Comparison of ENCODE assay signal across 8 mouse cellular contexts in the genomic region with DNA sequence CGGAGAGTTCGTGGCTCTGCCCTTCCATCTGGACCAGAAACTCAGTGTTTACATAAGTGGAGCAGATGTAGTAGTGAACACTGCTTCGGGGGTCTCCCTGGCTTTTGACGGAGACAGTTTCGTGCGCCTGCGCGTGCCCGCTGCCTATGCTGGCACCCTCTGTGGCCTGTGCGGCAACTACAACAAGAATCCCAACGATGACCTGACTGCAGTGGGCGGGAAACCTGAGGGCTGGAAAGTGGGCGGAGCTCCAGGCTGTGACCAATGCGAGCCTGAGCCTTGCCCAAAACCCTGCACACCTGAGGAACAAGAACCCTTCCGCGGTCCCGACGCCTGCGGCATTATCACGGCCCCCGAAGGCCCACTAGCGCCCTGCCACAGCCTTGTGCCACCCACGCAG. TPM values are rescaled to one million over a fixed set of nuclear protein-coding genes. Genes with fewer than 3 reads are reported as not detected.
DNase-seq lines count a peak whose midpoint lies in the region; ATAC-seq and TF ChIP-seq lines count a peak whose summit lies in the region.

No protein-coding gene starts in this region.

- H3K36me3 ChIP-seq in midbrain, embryonic 12.5 days, result no peaks in the 10 kb centered on the region
- H3K36me3 ChIP-seq in thymus, adult 2 months (ENCODE audit: control insufficient read depth, insufficient read depth, low read length), result no peaks in the 10 kb centered on the region

- no peak overlapping the region; the same call in 1 of the 2 replicates for H3K9ac ChIP-seq in midbrain, embryonic 12.5 days (replicated peaks)

- 0 out of 2 replicates have a peak overlapping the region, but pooled peaks have one; percentile 7 for H3K4me3 ChIP-seq in midbrain, embryonic 12.5 days
- H3K4me3 ChIP-seq in thymus, adult 2 months (ENCODE audit: control insufficient read depth, insufficient read depth, low read length), result no peak overlapping the region

- H3K27ac ChIP-seq in midbrain, embryonic 12.5 days (replicated peaks), result no peak overlapping the region
- no peak overlapping the region for H3K27ac ChIP-seq in thymus, adult 2 months (ENCODE audit: control insufficient read depth, insufficient read depth, low read length)

- no peak for ATAC-seq in midbrain, embryonic 12.5 days (ENCODE audit: low FRiP score, low read depth)

- peak overlapping the region; percentile 40 for H3K4me2 ChIP-seq in midbrain, embryonic 12.5 days (replicated peaks)

- TF ChIP-seq CTCF in thymus, adult 2 months (IDR thresholded peaks at IDR 0.05; ENCODE audit: borderline replicate concordance, control insufficient read depth, extremely low read depth, insufficient read depth, low read length, poor library complexity), result no peak

- 0 out of 2 replicates have a peak, but pooled peaks cover 3% of the 10 kb centered on the region for H3K9me3 ChIP-seq in midbrain, embryonic 12.5 days

- DNase-seq in urinary bladder, postnatal 14 days (ENCODE audit: low spot score), result peak; percentile 62
- DNase-seq in urinary bladder, adult 2 months (ENCODE audit: low spot score), result no peak
- DNase-seq in forelimb bud, embryonic 11.5 days (ENCODE audit: low read depth, low spot score), result peak; percentile 52
- DNase-seq in kidney, postnatal 14 days, result peak; percentile 69
- DNase-seq in yolk sac, embryonic 10.5 days (ENCODE audit: low spot score), result no peak
- DNase-seq in left cerebral cortex, adult 11 months (ENCODE audit: low spot score), result no peak
- no peak for DNase-seq in thymus, adult 2 months

- WGBS in midbrain, embryonic 12.5 days, result 8% methylated on average over 23 of the region's 23 CpGs
- WGBS in thymus, adult 2 months, result 9% methylated on average over 23 of the region's 23 CpGs

- peaks cover 16% of the 10 kb centered on the region for H3K27me3 ChIP-seq in midbrain, embryonic 12.5 days
- H3K27me3 ChIP-seq in thymus, adult 2 months (ENCODE audit: control insufficient read depth, insufficient read depth, low read length), result no peaks in the 10 kb centered on the region

- no peak for TF ChIP-seq POLR2A in thymus, adult 2 months (IDR thresholded peaks at IDR 0.05; ENCODE audit: control insufficient read depth, extremely low read depth, insufficient read depth, low read length, poor library complexity)

- H3K4me1 ChIP-seq in midbrain, embryonic 12.5 days, result no peaks in the 10 kb centered on the region
- no peaks in the 10 kb centered on the region for H3K4me1 ChIP-seq in thymus, adult 2 months (replicated peaks; ENCODE audit: control insufficient read depth, insufficient read depth, low read length)

RNA-seq across cellular contexts. Expression of a gene that starts 24.6 kb away (rescaled TPM):
- polyA plus RNA-seq in urinary bladder, adult 2 months (2012; rRNA removed), result 0.01 TPM in 1 of 2 replicates, not detected in the other
- polyA plus RNA-seq in midbrain, embryonic 12.5 days (2016; fragmentation: Nextera tagmentation; extraction: Ambion mirVana), result 0.10 and 0.13 TPM in 2 replicates
- 0.99 and 1.0 TPM in 2 replicates for polyA plus RNA-seq in thymus, adult 2 months (2012; rRNA removed)

RNA-seq across cellular contexts. Expression of a gene that starts 33.6 kb away (rescaled TPM):
- 1.3 TPM in 2 replicates for polyA plus RNA-seq in urinary bladder, adult 2 months (2012; rRNA removed)
- 0.10 and 0.28 TPM in 2 replicates for polyA plus RNA-seq in midbrain, embryonic 12.5 days (2016; fragmentation: Nextera tagmentation; extraction: Ambion mirVana)
- polyA plus RNA-seq in thymus, adult 2 months (2012; rRNA removed), result 296 and 318 TPM in 2 replicates

RNA-seq across cellular contexts. Expression of a gene that starts 54.8 kb away (rescaled TPM):
- polyA plus RNA-seq in urinary bladder, adult 2 months (2012; rRNA removed), result 143 and 175 TPM in 2 replicates
- 355 TPM in 2 replicates for polyA plus RNA-seq in midbrain, embryonic 12.5 days (2016; fragmentation: Nextera tagmentation; extraction: Ambion mirVana)
- polyA plus RNA-seq in thymus, adult 2 months (2012; rRNA removed), result 184 and 197 TPM in 2 replicates

Comparison
In these comparisons a context has a peak if more than half of its experiments do, and no peak if none do; other contexts are left out.
1. DNase-seq: peak in urinary bladder, postnatal 14 days (single experiment), forelimb bud, embryonic 11.5 days (single experiment) and kidney, postnatal 14 days (single experiment); none in urinary bladder, adult 2 months (single experiment), yolk sac, embryonic 10.5 days (single experiment), left cerebral cortex, adult 11 months (single experiment) and thymus, adult 2 months (single experiment).
2. RNA of a gene that starts 33.6 kb away (polyA plus RNA-seq): 296 to 318 TPM in thymus, adult 2 months; 1.3 TPM in urinary bladder, adult 2 months and 0.10 to 0.28 TPM in midbrain, embryonic 12.5 days; every median in the first group is over 100 times any median in the second.